Mouse (Mus musculus) mouse trophoblast stem cell (cell line): Measurements from ENCODE around the gene Nphp3.

ENCODE experiments used
- in situ Hi-C, 2 experiments: fragments of 300-500 bp; cut with MseI, MboI; formaldehyde crosslinking; loops; 2 replicates in 1 of 2; 3 replicates in 1 of 2; pipeline ENCODE4 v1.15.1; 2025

Gene Nphp3

DNA sequence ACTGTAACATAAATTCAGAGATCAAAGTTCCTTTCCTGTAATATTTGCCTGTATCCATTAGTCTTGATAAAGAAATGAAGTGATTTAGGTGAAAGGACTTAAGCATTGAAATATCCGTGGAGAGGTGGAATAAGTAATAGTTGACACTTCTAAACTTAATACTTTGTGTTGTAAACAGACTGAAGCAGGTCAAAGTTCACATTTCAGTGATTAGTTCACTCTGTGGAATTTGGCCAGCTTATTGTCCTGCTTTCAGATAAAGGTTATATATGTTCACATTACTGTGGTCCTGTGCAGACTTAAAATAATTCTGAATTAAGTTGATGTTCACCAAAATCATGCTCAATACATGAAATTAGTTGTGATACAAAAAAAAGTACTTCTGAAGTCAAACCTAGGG lies 62.2 kb downstream of the Nphp3 start:
- in situ Hi-C loops: no loop called here

DNA sequence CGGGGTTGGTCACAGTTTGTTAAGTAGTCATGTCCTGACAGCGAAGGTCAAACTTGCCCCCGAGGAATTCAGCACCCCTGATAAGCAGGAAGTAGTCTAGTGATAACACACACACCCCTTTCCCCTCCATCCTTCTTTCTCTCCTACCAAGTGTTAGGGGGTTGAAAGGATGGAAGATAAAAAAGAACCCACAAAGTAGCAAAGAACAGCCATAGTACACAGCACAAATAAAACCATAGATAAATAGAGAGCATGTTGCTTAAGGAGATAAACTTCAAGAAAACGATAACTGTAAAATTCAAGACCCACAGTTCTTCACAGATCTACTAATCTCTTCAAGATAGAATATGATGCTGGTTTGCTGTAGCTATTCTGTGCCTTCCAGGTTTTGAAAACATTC lies 67.9 kb downstream of the Nphp3 start:
- in situ Hi-C loops: no loop called here

DNA sequence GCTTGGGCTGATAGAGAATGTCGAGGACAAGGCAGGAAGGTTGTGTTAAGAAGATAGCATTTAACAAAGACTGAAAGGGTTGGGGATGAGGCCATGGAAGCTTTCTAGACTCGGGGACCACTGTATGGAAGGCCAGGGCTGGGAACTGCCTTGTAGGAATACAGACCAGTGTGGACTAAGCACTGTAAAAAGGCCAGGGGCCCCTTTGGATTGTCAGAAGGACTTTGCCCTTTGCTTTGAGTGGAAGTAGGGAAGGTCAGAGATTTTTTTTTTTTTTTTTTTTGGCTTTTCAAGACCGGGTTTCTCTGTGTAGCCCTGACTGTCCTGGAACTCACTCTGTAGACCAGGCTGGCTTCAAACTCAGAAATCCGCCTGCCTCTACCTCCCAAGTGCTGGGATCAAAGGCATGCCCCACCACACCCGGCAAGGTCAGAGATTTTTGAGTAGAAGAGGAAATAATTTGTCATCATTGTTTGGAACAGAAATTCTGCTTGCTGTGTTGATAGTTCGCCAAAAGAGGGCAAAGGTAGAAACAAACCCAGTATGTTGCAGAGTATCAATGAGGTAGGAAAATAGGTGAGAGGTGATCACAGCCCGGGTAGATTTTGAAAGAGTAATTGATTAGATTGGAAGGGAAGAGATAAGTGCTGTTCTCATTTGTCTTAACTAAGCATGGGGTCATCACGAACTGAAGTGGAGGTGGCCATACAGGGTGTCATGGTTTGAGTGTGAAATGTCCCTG lies 68.7 kb downstream of the Nphp3 start:
- in situ Hi-C loops: no loop called here

- in situ Hi-C loops: no loop called here
Measured at GRCm38 (mm10) chr9:104075808-104076207, 73.5 kb downstream of the Nphp3 start.

- in situ Hi-C loops: no loop called here
Measured at GRCm38 (mm10) chr9:104078780-104079179, 76.4 kb downstream of the Nphp3 start.

- in situ Hi-C loops: no loop called here
Measured at GRCm38 (mm10) chr9:104079379-104079778, 77.0 kb downstream of the Nphp3 start.

GRCm38 (mm10) chr9:104080038-104080437 lies 77.7 kb downstream of the Nphp3 start:
- in situ Hi-C loops: no loop called here

DNA sequence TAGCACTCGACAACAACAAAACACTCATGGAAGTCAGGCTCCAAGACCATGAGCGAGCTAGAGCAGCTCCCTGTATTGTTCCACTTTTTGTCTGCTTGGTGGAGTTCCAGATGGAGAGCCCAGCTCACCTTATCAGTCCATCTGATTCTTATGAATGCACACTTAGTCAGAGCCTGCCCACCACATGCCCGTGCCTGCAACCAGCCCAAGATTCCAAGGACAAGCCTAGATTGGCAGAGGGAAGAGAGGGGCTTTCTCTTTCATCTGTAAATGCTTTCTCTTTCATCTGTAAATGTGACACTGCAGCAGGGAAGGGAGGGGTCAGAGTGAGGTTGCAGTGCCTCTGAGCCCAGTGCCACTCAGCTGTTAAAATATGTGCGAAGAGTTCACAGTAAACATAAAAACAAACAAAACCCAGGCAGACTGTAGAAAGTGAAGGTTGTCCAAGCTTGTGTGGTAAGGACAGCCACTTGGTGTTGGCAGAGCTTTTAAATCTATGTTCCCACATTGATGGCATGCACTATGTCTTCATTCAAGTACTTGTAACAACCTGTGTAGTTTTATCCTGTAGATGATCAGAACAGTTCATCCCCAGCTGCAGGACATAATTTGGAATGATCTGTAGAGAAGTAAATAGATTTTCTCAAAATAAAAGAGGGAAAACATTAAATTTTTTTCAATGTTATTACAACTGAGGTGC lies 83.5 kb downstream of the Nphp3 start:
- in situ Hi-C loops: no loop called here

DNA sequence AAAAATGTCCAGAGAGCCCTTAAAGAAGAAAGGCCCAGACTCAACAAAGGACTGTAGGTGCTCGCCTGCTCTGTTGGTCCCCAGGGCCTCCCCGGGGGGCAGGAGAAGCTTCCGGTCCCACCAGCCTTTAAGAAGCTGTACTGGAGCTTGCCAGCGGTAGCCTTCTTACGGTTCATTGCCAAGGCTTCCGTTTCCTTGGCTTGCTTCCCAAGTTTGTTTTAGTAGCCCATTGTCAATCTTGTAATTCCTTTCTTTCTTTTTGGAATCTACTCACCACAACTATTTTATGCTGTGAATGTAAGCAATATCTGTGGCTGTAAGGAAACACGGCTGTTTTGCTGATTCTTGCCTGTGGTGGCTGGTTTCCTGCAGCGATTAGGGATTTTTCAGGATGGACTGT lies 86.2 kb downstream of the Nphp3 start:
- in situ Hi-C loops: no loop called here

- in situ Hi-C loops: no loop called here
Measured at GRCm38 (mm10) chr9:104092945-104093344, 90.6 kb downstream of the Nphp3 start.
